Mouse (Mus musculus) kidney, embryonic 14.5 days (tissue): ENCODE measurements at regions not wholly inside any gene's neighbourhood (a gene's known extent, or its start where the extent isn't known, plus 50 kb on each side); places are given as distances from the start of the nearest gene placed in this dataset.

ENCODE experiments used
- ATAC-seq: fragments of 200-750 bp; cut with Nextera tagmentation; 2 replicates; pipeline ENCODE4 v1.8.0; 2017; ENCODE audit warnings: moderate number of reproducible peaks, mild to moderate bottlenecking, moderate TSS enrichment, moderate library complexity; ENCODE audit not compliant: low FRiP score, low TSS enrichment
- H3K27ac ChIP-seq: fragments of 300-500 bp; sonication (generic); 2 replicates; pipeline ENCODE4 v1.5.1; 2014; ENCODE audit warnings: low read depth, mild to moderate bottlenecking, low read length, moderate library complexity, mixed read lengths
- H3K27me3 ChIP-seq: fragments of 300-500 bp; sonication (generic); 2 replicates; pipeline ENCODE4 v1.6.1; 2014; ENCODE audit warnings: mild to moderate bottlenecking, low read length; ENCODE audit not compliant: control insufficient read depth, insufficient read depth
- H3K36me3 ChIP-seq: fragments of 300-500 bp; sonication (generic); 2 replicates; pipeline ENCODE4 v1.6.1; 2014; ENCODE audit warnings: low read length, mixed read lengths; ENCODE audit not compliant: control insufficient read depth, insufficient read depth
- H3K4me1 ChIP-seq: fragments of 300-500 bp; sonication (generic); 2 replicates; pipeline ENCODE4 v1.6.1; 2014; ENCODE audit warnings: low read length, mixed read lengths; ENCODE audit not compliant: control insufficient read depth, insufficient read depth
- H3K4me2 ChIP-seq: fragments of 300-500 bp; sonication (generic); replicated peaks from 2 replicates; pipeline ENCODE4 v1.6.1; 2014; ENCODE audit warnings: low read depth, mild to moderate bottlenecking, low read length
- H3K4me3 ChIP-seq: fragments of 300-500 bp; sonication (generic); 2 replicates; pipeline ENCODE4 v1.5.1; 2014; ENCODE audit warnings: mild to moderate bottlenecking, low read length
- H3K9ac ChIP-seq: fragments of 300-500 bp; sonication (generic); 2 replicates; pipeline ENCODE4 v1.6.1; 2014; ENCODE audit warnings: low read depth, mild to moderate bottlenecking, low read length, moderate library complexity
- H3K9me3 ChIP-seq: fragments of 300-500 bp; sonication (generic); 2 replicates; pipeline ENCODE4 v1.6.1; 2016; ENCODE audit warnings: low read length; ENCODE audit not compliant: control insufficient read depth
- WGBS: fragments of 180-500 bp; shearing (Covaris S2); extraction: QIAGEN DNeasy Blood & Tissue Kit; methylation state at CpG from one replicate; pipeline ENCODE4 v1.1.7; 2014; 5-methylcytosine and 5-hydroxymethylcytosine counted together

GRCm38 (mm10) chr3:60789441-60789840 lies 213.2 kb upstream of the P2ry1 start:
- Histone ChIP-seq H3K4me3 (no peak overlapping the region), H3K36me3 (no peaks in the 10 kb centered on the region), H3K4me2 (no peak overlapping the region), H3K4me1 (no peaks in the 10 kb centered on the region), H3K9ac (no peak overlapping the region), H3K9me3 (no peaks in the 10 kb centered on the region), H3K27ac (no peak overlapping the region), H3K27me3 (no peaks in the 10 kb centered on the region)
- whole genome bisulfite sequencing = 92% methylated on average over 4 of the region's 4 CpGs
- no peak for ATAC-seq

- 87% methylated on average over 4 of the region's 4 CpGs for WGBS
- no peak overlapping the region for H3K9ac ChIP-seq
- no peak overlapping the region for H3K4me3 ChIP-seq
- no peak overlapping the region for H3K4me2 ChIP-seq
- no peak overlapping the region for H3K27ac ChIP-seq
- no peaks in the 10 kb centered on the region for H3K4me1 ChIP-seq
- no peak for ATAC-seq
- H3K36me3 ChIP-seq = no peaks in the 10 kb centered on the region
- H3K9me3 ChIP-seq = no peaks in the 10 kb centered on the region
- H3K27me3 ChIP-seq = no peaks in the 10 kb centered on the region
These were observed 210.4 kb upstream of the P2ry1 start for GRCm38 (mm10) chr3:60792166-60792565.

- Histone ChIP-seq H3K4me2 (no peak overlapping the region), H3K9me3 (no peaks in the 10 kb centered on the region), H3K27me3 (no peaks in the 10 kb centered on the region), H3K27ac (no peak overlapping the region), H3K4me3 (no peak overlapping the region), H3K36me3 (no peaks in the 10 kb centered on the region), H3K4me1 (no peaks in the 10 kb centered on the region), H3K9ac (no peak overlapping the region)
- ATAC-seq = no peak
- 86% methylated on average over 2 of the region's 2 CpGs for WGBS
These were observed 206.4 kb upstream of the P2ry1 start for GRCm38 (mm10) chr3:60796207-60796606.

GRCm38 (mm10) chr3:60797808-60798207 lies 204.8 kb upstream of the P2ry1 start:
- no peaks in the 10 kb centered on the region for H3K27me3 ChIP-seq
- no peaks in the 10 kb centered on the region for H3K9me3 ChIP-seq
- H3K4me3 ChIP-seq = no peak overlapping the region
- no peaks in the 10 kb centered on the region for H3K4me1 ChIP-seq
- H3K9ac ChIP-seq = no peak overlapping the region
- 86% methylated on average over 6 of the region's 6 CpGs for WGBS
- ATAC-seq = no peak
- no peak overlapping the region for H3K4me2 ChIP-seq
- H3K27ac ChIP-seq = no peak overlapping the region
- no peaks in the 10 kb centered on the region for H3K36me3 ChIP-seq

GRCm38 (mm10) chr3:60798461-60798860 lies 204.1 kb upstream of the P2ry1 start:
- Histone ChIP-seq H3K4me3 (no peak overlapping the region), H3K9me3 (no peaks in the 10 kb centered on the region), H3K36me3 (no peaks in the 10 kb centered on the region), H3K4me2 (no peak overlapping the region), H3K27me3 (no peaks in the 10 kb centered on the region), H3K9ac (no peak overlapping the region), H3K4me1 (no peaks in the 10 kb centered on the region), H3K27ac (no peak overlapping the region)
- no peak for ATAC-seq
- WGBS = 75% methylated on average over 2 of the region's 2 CpGs

DNA sequence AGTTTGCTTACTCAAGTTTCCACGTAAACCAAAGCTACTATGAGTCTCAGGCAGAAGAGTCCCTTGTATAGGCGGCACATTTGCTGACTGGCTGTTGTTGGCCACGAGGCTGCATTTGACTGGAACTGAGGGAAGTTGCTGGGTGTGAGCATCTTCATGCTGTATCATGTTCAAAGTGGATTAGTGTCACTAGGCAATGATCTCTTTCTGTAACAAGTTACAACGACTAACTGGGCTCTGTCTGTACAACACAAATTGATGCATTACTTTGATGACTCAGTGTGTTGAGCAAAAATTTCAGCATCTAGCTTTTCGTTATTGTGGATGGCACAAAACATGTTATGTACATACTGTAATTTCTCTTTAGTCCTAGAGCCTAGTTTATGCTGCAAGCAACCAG lies 203.7 kb upstream of the P2ry1 start:
- H3K4me2 ChIP-seq = no peak overlapping the region
- no peaks in the 10 kb centered on the region for H3K27me3 ChIP-seq
- no peaks in the 10 kb centered on the region for H3K4me1 ChIP-seq
- no peak overlapping the region for H3K4me3 ChIP-seq
- no peaks in the 10 kb centered on the region for H3K36me3 ChIP-seq
- ATAC-seq = no peak
- H3K9me3 ChIP-seq = no peaks in the 10 kb centered on the region
- no peak overlapping the region for H3K27ac ChIP-seq
- WGBS = 69% methylated on average over 5 of the region's 5 CpGs
- no peak overlapping the region for H3K9ac ChIP-seq

DNA sequence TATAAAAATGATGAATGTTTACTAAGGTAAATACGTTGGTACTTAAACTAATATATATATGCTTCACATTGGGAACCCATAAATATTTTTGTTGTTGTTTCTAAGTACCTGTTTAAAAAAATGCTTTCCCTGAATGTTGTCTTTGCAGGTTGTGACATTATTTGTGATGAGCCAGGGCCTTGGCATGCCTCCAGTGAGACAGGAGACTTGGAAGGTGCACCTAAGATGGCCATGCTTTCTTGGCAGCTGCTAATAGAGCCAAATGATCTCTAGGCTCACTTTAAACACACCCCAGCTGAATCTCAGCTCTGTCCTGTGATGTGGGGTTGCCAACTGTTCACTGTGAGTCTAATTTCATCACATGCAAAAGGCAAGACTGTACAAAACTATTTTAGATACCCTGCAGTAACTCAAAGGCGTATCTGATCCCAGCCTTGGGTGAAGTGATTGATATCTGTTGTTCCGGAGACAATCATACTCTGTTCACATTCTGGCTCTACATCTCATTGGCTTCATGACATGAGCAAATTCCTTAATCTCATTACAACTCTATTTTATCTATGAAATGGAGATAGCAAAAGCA lies 197.8 kb upstream of the P2ry1 start:
- no peaks in the 10 kb centered on the region for H3K27me3 ChIP-seq
- H3K4me3 ChIP-seq = no peak overlapping the region
- no peak overlapping the region for H3K4me2 ChIP-seq
- no peaks in the 10 kb centered on the region for H3K36me3 ChIP-seq
- H3K4me1 ChIP-seq = no peaks in the 10 kb centered on the region
- WGBS = 86% methylated on average over 3 of the region's 3 CpGs
- no peak overlapping the region for H3K9ac ChIP-seq
- H3K9me3 ChIP-seq = no peaks in the 10 kb centered on the region
- no peak overlapping the region for H3K27ac ChIP-seq
- no peak for ATAC-seq

DNA sequence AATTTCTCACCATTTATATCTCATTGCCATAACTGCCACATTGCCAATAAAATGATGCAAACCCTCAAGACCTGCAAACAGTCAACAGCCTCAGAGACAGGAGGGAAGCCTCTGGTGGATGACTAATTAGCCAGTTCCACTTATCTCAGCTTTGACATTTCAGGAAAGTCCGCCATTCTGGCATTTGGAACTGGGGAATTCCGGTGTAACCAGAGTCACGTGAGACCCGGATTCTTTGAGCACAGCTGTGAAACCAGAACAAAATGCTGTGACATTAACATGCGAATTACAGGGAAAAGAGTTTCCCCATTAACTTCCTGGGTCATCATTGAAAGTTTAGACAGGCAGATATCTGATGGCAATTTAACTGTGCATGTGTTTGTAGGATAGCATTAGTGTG lies 190.7 kb upstream of the P2ry1 start:
- Histone ChIP-seq H3K9ac (no peak overlapping the region), H3K27me3 (no peaks in the 10 kb centered on the region), H3K36me3 (no peaks in the 10 kb centered on the region), H3K4me2 (no peak overlapping the region), H3K4me1 (no peaks in the 10 kb centered on the region), H3K4me3 (no peak overlapping the region), H3K27ac (no peak overlapping the region), H3K9me3 (no peaks in the 10 kb centered on the region)
- WGBS = 65% methylated on average over 5 of the region's 5 CpGs
- ATAC-seq = no peak

GRCm38 (mm10) chr3:60813485-60813884 lies 189.1 kb upstream of the P2ry1 start:
- ATAC-seq = no peak
- 71% methylated on average over 3 of the region's 3 CpGs for WGBS
- Histone ChIP-seq H3K4me3 (no peak overlapping the region), H3K9ac (no peak overlapping the region), H3K27me3 (no peaks in the 10 kb centered on the region), H3K36me3 (no peaks in the 10 kb centered on the region), H3K4me1 (no peaks in the 10 kb centered on the region), H3K9me3 (no peaks in the 10 kb centered on the region), H3K4me2 (no peak overlapping the region), H3K27ac (no peak overlapping the region)
